Mouse (Mus musculus): ENCODE data around the gene Wscd2. TPM values are rescaled to one million over a fixed set of nuclear protein-coding genes. Genes with fewer than 3 reads are reported as not detected.

Wscd2 gene
- total and polyA plus RNA-seq, 2 experiments from 2014 or later = 10.2 to 25.1 TPM

GRCm38 (mm10) chr5:113608511-113608910 is 118.4 kb downstream of the Wscd2 start:
- Histone ChIP-seq H3K4me3 (ENCODE audit: low read depth, low read length) (no peak overlapping the region), H3K27me3 (ENCODE audit: insufficient read depth, low read length) (no peaks in the 10 kb centered on the region), H3K27ac (ENCODE audit: low read depth, low read length) (no peak overlapping the region), H3K4me2 (ENCODE audit: low read depth) (no peak overlapping the region), H3K9me3 (ENCODE audit: low read length) (no peaks in the 10 kb centered on the region), H3K4me1 (ENCODE audit: insufficient read depth) (0 out of 2 replicates have a peak, but pooled peaks cover 3% of the 10 kb centered on the region), H3K9ac (no peak overlapping the region), H3K36me3 (ENCODE audit: insufficient read depth) (no peaks in the 10 kb centered on the region)
- DNase-seq = no peak
- WGBS = 85% methylated on average over 8 of the region's 8 CpGs
- no peak for ATAC-seq
- TF ChIP-seq CTCF (IDR thresholded peaks at IDR 0.05; ENCODE audit: low read depth) = no peak

- ATAC-seq (no peak), DNase-seq (no peak)
- TF ChIP-seq CTCF (IDR thresholded peaks at IDR 0.05; ENCODE audit: low read depth) = no peak
- no peak overlapping the region for H3K9ac ChIP-seq
- H3K27ac ChIP-seq (ENCODE audit: low read depth, low read length) = no peak overlapping the region
- no peaks in the 10 kb centered on the region for H3K27me3 ChIP-seq (ENCODE audit: insufficient read depth, low read length)
- H3K4me1 ChIP-seq (ENCODE audit: insufficient read depth) = 0 out of 2 replicates have a peak, but pooled peaks cover 3% of the 10 kb centered on the region
- H3K4me3 ChIP-seq (ENCODE audit: low read depth, low read length) = no peak overlapping the region
- H3K36me3 ChIP-seq (ENCODE audit: insufficient read depth) = no peaks in the 10 kb centered on the region
- no peaks in the 10 kb centered on the region for H3K9me3 ChIP-seq (ENCODE audit: low read length)
- no peak overlapping the region for H3K4me2 ChIP-seq (ENCODE audit: low read depth)
- 81% methylated on average over 5 of the region's 5 CpGs for WGBS
Measured at GRCm38 (mm10) chr5:113609891-113610290, 119.8 kb downstream of the Wscd2 start.

DNA sequence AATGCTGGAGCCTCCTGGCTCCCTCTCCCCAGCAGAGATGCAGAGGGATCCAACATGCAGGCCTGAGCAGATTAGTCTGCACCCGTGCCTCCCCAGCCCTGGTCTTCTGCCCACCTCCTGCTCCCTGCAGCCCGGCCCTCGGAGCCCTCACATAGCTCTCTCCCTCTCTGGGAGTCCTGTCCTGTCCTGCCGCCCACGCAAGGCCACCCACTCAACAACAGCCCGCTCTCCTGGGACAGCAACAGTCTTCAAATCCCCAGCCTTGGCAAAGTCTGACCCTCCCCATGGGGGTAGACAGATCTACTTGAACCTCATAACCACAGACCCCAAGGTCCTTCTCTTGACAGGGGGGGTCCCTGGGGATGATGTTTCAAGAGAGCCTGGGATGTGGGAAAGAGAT is 120.4 kb downstream of the Wscd2 start:
- Histone ChIP-seq H3K4me1 (ENCODE audit: insufficient read depth) (0 out of 2 replicates have a peak, but pooled peaks cover 3% of the 10 kb centered on the region), H3K4me3 (ENCODE audit: low read depth, low read length) (no peak overlapping the region), H3K4me2 (ENCODE audit: low read depth) (no peak overlapping the region), H3K27ac (ENCODE audit: low read depth, low read length) (no peak overlapping the region), H3K36me3 (ENCODE audit: insufficient read depth) (no peaks in the 10 kb centered on the region), H3K9ac (no peak overlapping the region), H3K9me3 (ENCODE audit: low read length) (no peaks in the 10 kb centered on the region), H3K27me3 (ENCODE audit: insufficient read depth, low read length) (no peaks in the 10 kb centered on the region)
- no peak for TF ChIP-seq CTCF (IDR thresholded peaks at IDR 0.05; ENCODE audit: low read depth)
- no peak for ATAC-seq
- no peak for DNase-seq
- 73% methylated on average over 6 of the region's 6 CpGs for WGBS

DNA sequence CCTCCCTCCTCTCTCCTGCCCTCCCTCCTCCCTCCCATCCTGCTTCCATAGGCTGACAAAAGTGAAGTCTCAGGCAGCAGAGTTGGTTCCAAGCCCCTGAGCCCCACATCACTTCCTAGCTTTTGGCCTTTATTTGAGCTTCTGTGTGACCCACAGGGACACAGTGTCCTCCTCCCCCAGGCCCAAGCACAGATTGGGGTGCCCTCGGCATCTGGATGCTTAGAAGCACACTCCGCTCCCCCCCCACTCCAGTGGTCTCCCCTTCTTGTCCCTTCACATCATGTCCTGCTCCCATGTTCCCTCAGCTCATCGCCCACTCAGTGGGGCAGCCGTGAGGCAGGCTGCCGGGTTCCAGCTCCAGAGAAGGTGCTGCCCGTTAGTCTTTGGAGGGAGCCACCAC is 121.0 kb downstream of the Wscd2 start:
- no peak overlapping the region for H3K27ac ChIP-seq (ENCODE audit: low read depth, low read length)
- 83% methylated on average over 6 of the region's 6 CpGs for WGBS
- no peaks in the 10 kb centered on the region for H3K36me3 ChIP-seq (ENCODE audit: insufficient read depth)
- no peak overlapping the region for H3K4me2 ChIP-seq (ENCODE audit: low read depth)
- H3K9ac ChIP-seq = no peak overlapping the region
- no peaks in the 10 kb centered on the region for H3K27me3 ChIP-seq (ENCODE audit: insufficient read depth, low read length)
- H3K4me1 ChIP-seq (ENCODE audit: insufficient read depth) = 0 out of 2 replicates have a peak, but pooled peaks cover 3% of the 10 kb centered on the region
- H3K9me3 ChIP-seq (ENCODE audit: low read length) = no peaks in the 10 kb centered on the region
- ATAC-seq (no peak), DNase-seq (no peak)
- H3K4me3 ChIP-seq (ENCODE audit: low read depth, low read length) = no peak overlapping the region
- no peak for TF ChIP-seq CTCF (IDR thresholded peaks at IDR 0.05; ENCODE audit: low read depth)

- DNase-seq (no peak), ATAC-seq (no peak)
- Histone ChIP-seq H3K9me3 (ENCODE audit: low read length) (no peaks in the 10 kb centered on the region), H3K4me1 (ENCODE audit: insufficient read depth) (0 out of 2 replicates have a peak, but pooled peaks cover 3% of the 10 kb centered on the region), H3K4me3 (ENCODE audit: low read depth, low read length) (no peak overlapping the region), H3K36me3 (ENCODE audit: insufficient read depth) (no peaks in the 10 kb centered on the region), H3K9ac (no peak overlapping the region), H3K4me2 (ENCODE audit: low read depth) (no peak overlapping the region), H3K27ac (ENCODE audit: low read depth, low read length) (no peak overlapping the region), H3K27me3 (ENCODE audit: insufficient read depth, low read length) (no peaks in the 10 kb centered on the region)
- TF ChIP-seq CTCF (IDR thresholded peaks at IDR 0.05; ENCODE audit: low read depth) = no peak
- 85% methylated on average over 12 of the region's 12 CpGs for WGBS
Measured at GRCm38 (mm10) chr5:113611771-113612233, 121.7 kb downstream of the Wscd2 start.

DNA sequence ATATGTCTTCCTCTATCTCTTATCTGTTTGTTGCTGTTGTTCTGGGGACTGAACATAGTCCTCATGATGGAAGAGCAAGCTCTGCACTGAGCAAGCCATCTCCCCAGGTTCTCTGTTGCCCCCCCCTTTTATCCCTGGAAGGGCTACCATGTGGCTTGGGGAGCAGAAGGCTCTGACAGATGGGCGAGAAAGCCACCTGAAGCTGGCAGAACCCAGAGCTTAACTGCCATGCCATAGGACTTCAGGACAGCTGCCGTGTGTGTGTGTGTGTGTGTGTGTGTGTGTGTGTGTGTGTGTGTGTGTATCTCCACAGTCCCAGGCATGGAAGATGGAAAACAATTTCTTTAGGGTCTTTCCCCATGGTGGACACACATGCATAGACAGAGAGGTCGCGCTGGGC is 128.6 kb downstream of the Wscd2 start:
- TF ChIP-seq CTCF (IDR thresholded peaks at IDR 0.05; ENCODE audit: low read depth) = no peak
- H3K36me3 ChIP-seq (ENCODE audit: insufficient read depth) = no peaks in the 10 kb centered on the region
- WGBS = 76% methylated on average over 4 of the region's 4 CpGs
- no peaks in the 10 kb centered on the region for H3K9me3 ChIP-seq (ENCODE audit: low read length)
- no peak overlapping the region for H3K27ac ChIP-seq (ENCODE audit: low read depth, low read length)
- DNase-seq (no peak), ATAC-seq (no peak)
- no peaks in the 10 kb centered on the region for H3K27me3 ChIP-seq (ENCODE audit: insufficient read depth, low read length)
- H3K9ac ChIP-seq = no peak overlapping the region
- no peak overlapping the region for H3K4me2 ChIP-seq (ENCODE audit: low read depth)
- no peaks in the 10 kb centered on the region for H3K4me1 ChIP-seq (ENCODE audit: insufficient read depth)
- no peak overlapping the region for H3K4me3 ChIP-seq (ENCODE audit: low read depth, low read length)

- no peak overlapping the region for H3K4me3 ChIP-seq (ENCODE audit: low read depth, low read length)
- no peaks in the 10 kb centered on the region for H3K27me3 ChIP-seq (ENCODE audit: insufficient read depth, low read length)
- H3K36me3 ChIP-seq (ENCODE audit: insufficient read depth) = no peaks in the 10 kb centered on the region
- 70% methylated on average over 1 of the region's 1 CpGs for WGBS
- H3K9me3 ChIP-seq (ENCODE audit: low read length) = no peaks in the 10 kb centered on the region
- DNase-seq (no peak), ATAC-seq (no peak)
- H3K9ac ChIP-seq = no peak overlapping the region
- no peak overlapping the region for H3K4me2 ChIP-seq (ENCODE audit: low read depth)
- no peaks in the 10 kb centered on the region for H3K4me1 ChIP-seq (ENCODE audit: insufficient read depth)
- H3K27ac ChIP-seq (ENCODE audit: low read depth, low read length) = no peak overlapping the region
- no peak for TF ChIP-seq CTCF (IDR thresholded peaks at IDR 0.05; ENCODE audit: low read depth)
Measured at GRCm38 (mm10) chr5:113619151-113619550, 129.0 kb downstream of the Wscd2 start.

Measured in forebrain, postnatal 0 days (tissue).